Mouse (Mus musculus): ENCODE data around the gene Mag.
A peak's percentile ranks its signal among the peaks of the same experiment; 100 is the strongest.

GRCm38 (mm10) chr7:30957367-30957783 is 42.7 kb upstream of the Mag start:
- TF ChIP-seq POLR2A (IDR thresholded peaks at IDR 0.05; ENCODE audit: borderline replicate concordance, control insufficient read depth, low read depth, low read length) (peak; percentile 77; the same call in 1 of the 2 replicates), CTCF (IDR thresholded peaks at IDR 0.05; ENCODE audit: control insufficient read depth, insufficient read depth, low read length) (no peak)

All from bone marrow, adult 2 months (tissue).